Mouse (Mus musculus) erythroid progenitor cell, adult 5-6 weeks (primary cell): ENCODE measurements around the gene Nxph4. TPM values are rescaled to one million over a fixed set of nuclear protein-coding genes. Genes with fewer than 3 reads are reported as not detected.

Source experiments
- ATAC-seq: replicated peaks from 2 replicates; pipeline ENCODE4 v1.8.0; 2016; ENCODE audit warnings: moderate number of reproducible peaks, mild to moderate bottlenecking, moderate TSS enrichment, inconsistent platforms; ENCODE audit not compliant: poor library complexity, low FRiP score, severe bottlenecking
- total RNA-seq, 2 experiments: library from RNA; stranded (forward) in 1 of 2; stranded (reverse) in 1 of 2; fragments of 150-400 nt in 1 of 2; fragments of 186-747, 209-891 nt in 1 of 2; gene quantifications; 2 replicates each; pipeline versions ENCODE4 v1.2.3 to v1.2.4; 2015 to 2017; ENCODE audit warnings: low replicate concordance in 2 of 2

Gene Nxph4
- total RNA-seq, 2 experiments from 2014 or later: not detected

- ATAC-seq: no peak
Observed at GRCm38 (mm10) chr10:127500042-127500441, 34.3 kb downstream of the Nxph4 start.

DNA sequence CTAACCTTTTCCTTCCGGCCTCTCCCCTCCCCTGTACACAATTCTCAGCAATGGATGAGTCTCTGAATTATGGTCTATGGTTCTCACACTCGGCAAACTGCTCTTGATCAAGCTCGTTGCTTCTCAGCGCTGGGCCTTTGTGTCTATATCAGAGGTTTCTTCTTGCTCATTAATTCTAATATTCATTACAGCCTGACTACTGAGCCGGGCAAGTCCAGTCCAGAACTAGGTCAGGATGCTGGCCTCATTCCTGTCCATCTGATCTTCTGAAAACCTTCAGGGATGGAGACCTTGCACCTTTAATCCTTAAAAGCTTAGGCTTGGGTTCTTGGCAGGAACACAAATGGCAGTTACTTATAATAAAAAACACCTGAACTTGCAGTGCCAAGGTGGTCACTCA lies 34.8 kb downstream of the Nxph4 start:
- ATAC-seq: no peak

GRCm38 (mm10) chr10:127496156-127496555 lies 38.2 kb downstream of the Nxph4 start:
- no peak for ATAC-seq

DNA sequence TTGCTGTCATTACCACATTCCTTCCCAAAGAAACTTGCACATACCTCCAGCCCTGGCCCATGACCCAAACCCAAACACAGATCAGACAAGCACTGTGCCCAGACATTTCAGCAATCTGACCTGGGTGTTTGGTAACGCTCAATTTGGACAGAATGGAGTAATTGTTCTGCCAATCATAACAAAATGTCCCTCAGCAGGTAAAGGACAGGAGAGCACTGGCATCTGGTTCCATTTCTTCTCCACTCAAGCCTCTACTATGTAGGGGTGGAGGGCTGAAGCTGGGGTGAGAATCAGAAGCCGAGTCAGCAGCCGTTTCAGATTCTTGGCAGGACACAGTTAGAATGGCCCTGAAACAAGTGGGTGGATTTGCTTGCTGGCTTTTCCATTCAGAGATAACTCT lies 42.2 kb downstream of the Nxph4 start:
- no peak for ATAC-seq

- ATAC-seq: no peak
Observed at GRCm38 (mm10) chr10:127491128-127491512, 43.2 kb downstream of the Nxph4 start.

GRCm38 (mm10) chr10:127490160-127491127 lies 43.9 kb downstream of the Nxph4 start:
- no peak for ATAC-seq

DNA sequence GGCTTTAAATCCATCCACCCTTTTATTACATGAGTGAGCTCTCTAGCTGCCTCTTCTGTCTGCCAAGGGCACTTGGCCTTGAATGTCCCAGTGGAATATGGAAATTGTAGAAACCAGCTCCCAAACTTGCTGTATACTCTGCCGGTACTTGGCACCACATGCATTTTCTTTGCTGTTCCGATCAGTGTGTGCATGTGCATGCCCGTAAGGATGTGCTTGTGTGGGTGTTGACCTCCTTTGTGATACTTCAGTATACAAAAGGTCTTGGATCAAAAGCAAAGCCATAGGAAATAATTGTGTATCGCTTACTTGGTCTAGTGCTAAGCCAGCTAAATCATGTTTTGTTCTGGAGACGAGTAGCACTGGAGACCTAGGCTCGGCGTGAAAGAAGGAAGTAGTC lies 45.5 kb downstream of the Nxph4 start:
- ATAC-seq: no peak

GRCm38 (mm10) chr10:127485235-127485634 lies 49.1 kb downstream of the Nxph4 start:
- no peak for ATAC-seq

DNA sequence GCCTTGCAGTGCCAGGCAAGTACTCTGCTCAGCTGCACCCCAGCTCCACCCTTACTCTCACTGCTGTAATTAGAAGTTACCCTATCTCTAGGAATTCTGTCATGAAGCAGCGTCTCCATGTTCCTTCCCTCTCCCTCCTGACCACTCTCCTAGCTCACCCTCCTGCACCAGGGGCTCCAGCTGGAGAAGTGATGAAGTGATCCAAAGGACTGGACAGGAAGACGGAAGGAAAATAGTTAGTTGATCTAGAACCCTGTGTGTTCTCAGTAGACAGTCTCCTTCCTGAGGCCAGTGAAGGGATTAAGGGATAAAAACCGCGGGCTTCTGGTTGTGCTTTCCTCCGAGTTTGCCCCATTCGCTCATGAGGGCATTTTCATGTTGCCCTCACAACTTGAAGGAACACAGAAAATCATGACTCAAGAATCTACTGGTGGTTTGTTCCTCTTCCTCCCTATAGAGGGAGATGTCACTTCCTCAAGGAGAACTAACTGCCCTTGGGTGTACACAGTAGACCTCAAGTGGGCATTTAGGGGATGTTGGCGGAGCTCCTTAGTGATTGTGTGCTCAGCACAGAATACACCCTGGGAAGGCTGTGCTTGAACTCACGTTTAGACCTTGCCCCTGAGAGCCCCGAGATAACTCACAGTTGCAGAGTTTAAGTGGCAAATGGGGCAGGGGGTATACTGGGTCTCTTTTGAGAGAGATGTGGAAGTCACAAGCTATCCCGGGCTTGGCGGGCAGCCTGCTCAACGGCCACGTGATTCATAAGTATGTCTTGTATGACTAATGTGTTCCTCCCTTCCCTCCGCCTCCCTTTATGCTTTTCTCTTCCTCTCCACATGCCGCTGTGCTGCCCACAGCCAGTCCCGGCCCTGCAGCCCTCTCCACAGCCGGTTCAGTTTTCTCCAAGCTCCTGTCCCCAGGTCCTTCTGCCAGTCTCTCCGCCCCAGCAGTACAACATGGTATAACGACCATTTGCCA lies 53.2 kb downstream of the Nxph4 start:
- ATAC-seq: no peak

GRCm38 (mm10) chr10:127479131-127479530 lies 55.2 kb downstream of the Nxph4 start:
- no peak for ATAC-seq

- no peak for ATAC-seq
Observed at GRCm38 (mm10) chr10:127477301-127477700, 57.1 kb downstream of the Nxph4 start.

- no peak for ATAC-seq
Observed at GRCm38 (mm10) chr10:127476541-127476940, 57.8 kb downstream of the Nxph4 start.

Other genes starting within 250 kb of the Nxph4 start
- gene Mbd6, start 245.5 kb downstream of the Nxph4 start, total RNA-seq (2015; ENCODE audit: low replicate concordance): 55.8 and 69.6 TPM in 2 replicates
- gene Mbd6, start 245.5 kb downstream of the Nxph4 start, total RNA-seq (2017; ENCODE audit: low replicate concordance): 10.7 and 15.0 TPM in 2 replicates
- 68.5 and 80.9 TPM in 2 replicates for gene Mars, start 222.8 kb downstream of the Nxph4 start, total RNA-seq (2015; ENCODE audit: low replicate concordance)
- gene Mars, start 222.8 kb downstream of the Nxph4 start, total RNA-seq (2017; ENCODE audit: low replicate concordance): 86.0 and 98.9 TPM in 2 replicates
- gene Arhgap9, start 212.6 kb downstream of the Nxph4 start, total RNA-seq (2015; ENCODE audit: low replicate concordance): 18.0 and 18.9 TPM in 2 replicates
- gene Arhgap9, start 212.6 kb downstream of the Nxph4 start, total RNA-seq (2017; ENCODE audit: low replicate concordance): 6.4 and 15.4 TPM in 2 replicates
- gene Gli1, start 192.6 kb downstream of the Nxph4 start, total RNA-seq (2015; ENCODE audit: low replicate concordance): not detected in 2 replicates
- gene Gli1, start 192.6 kb downstream of the Nxph4 start, total RNA-seq (2017; ENCODE audit: low replicate concordance): not detected in 2 replicates
- not detected in 2 replicates for gene Inhbe, start 180.1 kb downstream of the Nxph4 start, total RNA-seq (2015; ENCODE audit: low replicate concordance)
- not detected in 2 replicates for gene Inhbe, start 180.1 kb downstream of the Nxph4 start, total RNA-seq (2017; ENCODE audit: low replicate concordance)
- gene Inhbc, start 164.1 kb downstream of the Nxph4 start, total RNA-seq (2015; ENCODE audit: low replicate concordance): not detected in 2 replicates
- not detected in 2 replicates for gene Inhbc, start 164.1 kb downstream of the Nxph4 start, total RNA-seq (2017; ENCODE audit: low replicate concordance)
- gene R3hdm2, start 154.2 kb downstream of the Nxph4 start, total RNA-seq (2015; ENCODE audit: low replicate concordance): 34.4 and 56.9 TPM in 2 replicates
- gene R3hdm2, start 154.2 kb downstream of the Nxph4 start, total RNA-seq (2017; ENCODE audit: low replicate concordance): 22.6 and 52.5 TPM in 2 replicates
- gene Stac3, start 32.9 kb downstream of the Nxph4 start, total RNA-seq (2015; ENCODE audit: low replicate concordance): not detected in 2 replicates
- not detected in 2 replicates for gene Stac3, start 32.9 kb downstream of the Nxph4 start, total RNA-seq (2017; ENCODE audit: low replicate concordance)
- not detected in 2 replicates for gene Ndufa4l2, start 19.6 kb downstream of the Nxph4 start, total RNA-seq (2015; ENCODE audit: low replicate concordance)
- not detected in 2 replicates for gene Ndufa4l2, start 19.6 kb downstream of the Nxph4 start, total RNA-seq (2017; ENCODE audit: low replicate concordance)
- 17.2 and 28.1 TPM in 2 replicates for gene Shmt2, start 12.1 kb downstream of the Nxph4 start, total RNA-seq (2015; ENCODE audit: low replicate concordance)
- 21.4 and 24.8 TPM in 2 replicates for gene Shmt2, start 12.1 kb downstream of the Nxph4 start, total RNA-seq (2017; ENCODE audit: low replicate concordance)
- gene Lrp1, start 86.6 kb upstream of the Nxph4 start, total RNA-seq (2015; ENCODE audit: low replicate concordance): 19.7 and 21.6 TPM in 2 replicates
- 11.5 and 13.1 TPM in 2 replicates for gene Lrp1, start 86.6 kb upstream of the Nxph4 start, total RNA-seq (2017; ENCODE audit: low replicate concordance)
- 11.5 and 26.8 TPM in 2 replicates for gene Stat6, start 108.4 kb upstream of the Nxph4 start, total RNA-seq (2015; ENCODE audit: low replicate concordance)
- 11.3 and 16.6 TPM in 2 replicates for gene Stat6, start 108.4 kb upstream of the Nxph4 start, total RNA-seq (2017; ENCODE audit: low replicate concordance)
- 73.5 and 83.4 TPM in 2 replicates for gene Nemp1, start 132.3 kb upstream of the Nxph4 start, total RNA-seq (2015; ENCODE audit: low replicate concordance)
- gene Nemp1, start 132.3 kb upstream of the Nxph4 start, total RNA-seq (2017; ENCODE audit: low replicate concordance): 69.6 and 83.2 TPM in 2 replicates
- gene Nab2, start 134.0 kb upstream of the Nxph4 start, total RNA-seq (2015; ENCODE audit: low replicate concordance): 2.5 TPM in 1 of 2 replicates, not detected in the other
- gene Nab2, start 134.0 kb upstream of the Nxph4 start, total RNA-seq (2017; ENCODE audit: low replicate concordance): 1.7 and 3.1 TPM in 2 replicates
- gene Myo1a, start 170.6 kb upstream of the Nxph4 start, total RNA-seq (2015; ENCODE audit: low replicate concordance): 0.84 TPM in 1 of 2 replicates, not detected in the other
- gene Myo1a, start 170.6 kb upstream of the Nxph4 start, total RNA-seq (2017; ENCODE audit: low replicate concordance): 2.3 and 3.5 TPM in 2 replicates
- gene Tac2, start 189.9 kb upstream of the Nxph4 start, total RNA-seq (2015; ENCODE audit: low replicate concordance): 51.1 and 56.6 TPM in 2 replicates
- 20.4 and 22.6 TPM in 2 replicates for gene Tac2, start 189.9 kb upstream of the Nxph4 start, total RNA-seq (2017; ENCODE audit: low replicate concordance)
- 0.72 and 2.9 TPM in 2 replicates for gene Zbtb39, start 205.0 kb upstream of the Nxph4 start, total RNA-seq (2015; ENCODE audit: low replicate concordance)
- gene Zbtb39, start 205.0 kb upstream of the Nxph4 start, total RNA-seq (2017; ENCODE audit: low replicate concordance): 1.3 TPM in 1 of 2 replicates, not detected in the other
- not detected in 2 replicates for gene Gpr182, start 217.2 kb upstream of the Nxph4 start, total RNA-seq (2015; ENCODE audit: low replicate concordance)
- gene Gpr182, start 217.2 kb upstream of the Nxph4 start, total RNA-seq (2017; ENCODE audit: low replicate concordance): not detected in 2 replicates
- not detected in 2 replicates for gene Rdh1, start 225.2 kb upstream of the Nxph4 start, total RNA-seq (2015; ENCODE audit: low replicate concordance)
- not detected in 2 replicates for gene Rdh1, start 225.2 kb upstream of the Nxph4 start, total RNA-seq (2017; ENCODE audit: low replicate concordance)
- gene Rdh16f1, start 225.2 kb upstream of the Nxph4 start, total RNA-seq (2015; ENCODE audit: low replicate concordance): not detected in 2 replicates
- gene Rdh16f1, start 225.2 kb upstream of the Nxph4 start, total RNA-seq (2017; ENCODE audit: low replicate concordance): not detected in 2 replicates
- not detected in 2 replicates for gene Rdh9, start 241.8 kb upstream of the Nxph4 start, total RNA-seq (2015; ENCODE audit: low replicate concordance)
- not detected in 2 replicates for gene Rdh9, start 241.8 kb upstream of the Nxph4 start, total RNA-seq (2017; ENCODE audit: low replicate concordance)